Mouse (Mus musculus) spleen, adult 2 months (tissue): ENCODE measurements around the gene Dyrk1a.

Experiments used
- CTCF ChIP-seq: fragments of 200-500 bp; IDR thresholded peaks from 2 replicates; pipeline ENCODE4 v1.5.1; 2011; ENCODE audit warnings: mild to moderate bottlenecking, inconsistent platforms; ENCODE audit not compliant: insufficient read depth, insufficient read length, insufficient replicate concordance; ENCODE audit errors: extremely low read depth
- POLR2A ChIP-seq: fragments of 200-500 bp; IDR thresholded peaks from 2 replicates; pipeline ENCODE4 v1.6.1; 2011; ENCODE audit warnings: low read depth, low read length, inconsistent platforms

DNA sequence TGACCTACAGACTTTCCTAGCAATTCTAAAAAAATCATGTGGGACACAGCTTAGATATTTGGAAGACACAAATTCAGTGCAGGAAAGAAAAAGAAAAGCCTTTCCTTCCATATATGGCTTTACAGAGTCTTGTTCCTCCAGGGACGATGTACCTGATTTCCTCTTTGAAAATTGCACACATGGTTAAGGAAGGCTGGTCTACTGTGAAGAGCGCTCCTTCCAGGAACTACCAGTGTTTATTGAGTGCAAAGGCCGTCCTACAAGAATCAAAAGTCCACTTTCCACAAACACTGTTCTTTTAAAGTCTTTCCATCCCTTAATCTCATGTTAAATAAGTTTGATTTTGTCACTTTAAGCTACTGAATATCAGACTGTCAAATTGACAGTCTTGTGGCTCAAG lies 42.3 kb upstream of the Dyrk1a start:
- TF ChIP-seq POLR2A (no peak), CTCF (no peak)
